Mouse (Mus musculus) heart, postnatal 0 days (tissue): ENCODE measurements around the gene Zc3h18. TPM values are rescaled to one million over a fixed set of nuclear protein-coding genes. Genes with fewer than 3 reads are reported as not detected.

Experiments
- ATAC-seq: fragments of 200-750 bp; cut with Nextera tagmentation; 2 replicates; pipeline ENCODE4 v1.8.0; 2017; ENCODE audit warnings: low read depth, moderate number of reproducible peaks, moderate library complexity; ENCODE audit not compliant: insufficient read depth
- DNase-seq: peaks from one replicate; pipeline ENCODE4 v3.0.0-alpha.2; 2016; ENCODE audit warnings: low spot score
- H3K27ac ChIP-seq: fragments of 300-500 bp; sonication (generic); 2 replicates; pipeline ENCODE4 v1.5.1; 2014; ENCODE audit warnings: low read depth, mild to moderate bottlenecking
- H3K27me3 ChIP-seq: fragments of 300-500 bp; sonication (generic); 2 replicates; pipeline ENCODE4 v1.6.1; 2014; ENCODE audit warnings: low read length, mixed read lengths; ENCODE audit not compliant: control insufficient read depth, insufficient read depth
- H3K36me3 ChIP-seq: fragments of 300-500 bp; sonication (generic); replicated peaks from 2 replicates; pipeline ENCODE4 v1.6.1; 2014; ENCODE audit warnings: low read length, mixed read lengths; ENCODE audit not compliant: control insufficient read depth, insufficient read depth
- H3K4me1 ChIP-seq: fragments of 300-500 bp; sonication (generic); 2 replicates; pipeline ENCODE4 v1.6.1; 2014; ENCODE audit warnings: antibody characterized with exemption; ENCODE audit not compliant: control insufficient read depth, insufficient read depth
- H3K4me2 ChIP-seq: fragments of 300-500 bp; sonication (generic); 2 replicates; pipeline ENCODE4 v1.6.1; 2014; ENCODE audit warnings: low read depth, mild to moderate bottlenecking, low read length, moderate library complexity
- H3K4me3 ChIP-seq: fragments of 300-500 bp; sonication (generic); 2 replicates; pipeline ENCODE4 v1.5.1; 2014; ENCODE audit warnings: low read depth, low read length
- H3K9ac ChIP-seq: fragments of 300-500 bp; sonication (generic); replicated peaks from 2 replicates; pipeline ENCODE4 v1.6.1; 2014; ENCODE audit warnings: low read depth, low read length, mixed read lengths
- H3K9me3 ChIP-seq: fragments of 300-500 bp; sonication (generic); replicated peaks from 2 replicates; pipeline ENCODE4 v1.6.1; 2016; ENCODE audit warnings: low read length; ENCODE audit not compliant: control insufficient read depth
- CTCF ChIP-seq: IDR thresholded peaks from 2 replicates; pipeline ENCODE4 v1.5.1; 2016; ENCODE audit warnings: antibody characterized with exemption, control low read depth, low read depth
- EP300 ChIP-seq: IDR thresholded peaks from 2 replicates; pipeline ENCODE4 v1.6.1; 2016; ENCODE audit warnings: antibody characterized with exemption, low read depth
- WGBS: fragments of 180-500 bp; shearing (Covaris S2); extraction: QIAGEN DNeasy Blood & Tissue Kit; methylation state at CpG from one replicate; pipeline ENCODE4 v1.1.7; 2014; 5-methylcytosine and 5-hydroxymethylcytosine counted together
- polyA plus RNA-seq: library from polyadenylated mRNA; unstranded; fragments of >200 nt; fragmentation: Nextera tagmentation; extraction: Ambion mirVana; gene quantifications from 2 replicates; pipeline ENCODE4 v1.2.1, GENCODE M21; 2015
- total RNA-seq: library from RNA; depleted of rRNA; stranded (reverse); fragments of >200 nt; gene quantifications from 2 replicates; pipeline ENCODE4 v1.2.3, GENCODE M21; 2014; ENCODE audit warnings: low replicate concordance

Zc3h18 gene
- total and polyA plus RNA-seq, 2 experiments from 2014 or later, result 14.4 to 23.1 TPM

- no peak for TF ChIP-seq CTCF
- no peak for TF ChIP-seq EP300
- peak overlapping the region; percentile 16; the same call in 1 of the 2 replicates for H3K27ac ChIP-seq
- 0% methylated on average over 12 of the region's 12 CpGs for WGBS
- peaks cover 7% of the 10 kb centered on the region for H3K4me1 ChIP-seq
- H3K9me3 ChIP-seq, result no peaks in the 10 kb centered on the region
- no peaks in the 10 kb centered on the region for H3K27me3 ChIP-seq
- ATAC-seq (no peak), DNase-seq (no peak)
- no peaks in the 10 kb centered on the region; the same call in 1 of the 2 replicates for H3K36me3 ChIP-seq
- peak overlapping the region; percentile 65 for H3K9ac ChIP-seq
- peak overlapping the region; percentile 61 for H3K4me3 ChIP-seq
- peak overlapping the region; percentile 91 for H3K4me2 ChIP-seq
Measured at GRCm38 (mm10) chr8:122442781-122443180, 66.4 kb downstream of the Zc3h18 start.

DNA sequence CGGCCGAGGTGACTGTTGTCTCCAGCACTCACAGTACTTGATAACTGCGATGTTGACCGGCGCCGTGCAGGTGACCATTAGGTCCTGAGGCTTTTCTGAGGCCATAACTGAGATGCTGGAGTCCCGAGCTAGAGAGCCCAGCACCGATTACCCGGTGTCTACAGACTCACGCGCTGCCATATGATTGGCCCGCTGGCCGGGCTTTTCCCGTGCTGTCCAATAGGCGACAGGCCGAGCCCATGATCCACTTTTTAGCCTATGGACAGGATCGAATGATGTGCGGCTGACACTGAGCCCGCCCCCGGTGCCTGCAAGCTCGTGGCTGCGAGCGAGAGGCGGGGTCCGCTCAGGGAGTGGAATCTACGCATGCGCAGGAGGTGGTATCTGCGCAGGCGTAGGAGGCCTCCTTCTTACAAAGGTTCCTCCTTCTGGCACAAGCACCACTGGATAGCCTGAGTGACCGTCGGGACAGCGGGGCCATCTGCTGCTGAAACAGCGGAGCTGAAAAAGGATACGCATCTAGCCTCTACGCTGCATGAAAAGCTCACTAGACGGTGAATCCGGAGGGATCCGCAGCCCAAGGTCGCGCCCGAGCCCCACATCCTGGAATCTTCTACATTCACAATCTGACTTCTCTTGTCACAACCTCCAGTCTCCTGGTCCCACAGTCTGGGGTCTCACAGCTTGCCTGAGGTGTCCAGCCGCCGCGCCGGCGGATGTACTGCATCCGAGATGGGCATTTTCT is 67.0 kb downstream of the Zc3h18 start, which contains the start of gene Mvd:
Gene Mvd (minus strand): TSS at position 161 of the 745 bp plus-strand sequence.
- 0% methylated on average over 47 of the region's 47 CpGs for WGBS
- ATAC-seq (peak; percentile 95), DNase-seq (peak; percentile 99)
- Histone ChIP-seq H3K36me3 (no peaks in the 10 kb centered on the region; the same call in 1 of the 2 replicates), H3K4me1 (peaks cover 7% of the 10 kb centered on the region), H3K9ac (peak within 1 kb of the TSS; percentile 65), H3K9me3 (no peaks in the 10 kb centered on the region), H3K4me2 (peak within 1 kb of the TSS; percentile 91), H3K27me3 (no peaks in the 10 kb centered on the region), H3K27ac (peak within 1 kb of the TSS; percentile 89), H3K4me3 (peak within 1 kb of the TSS; percentile 61)
- TF ChIP-seq EP300 (0 out of 2 replicates have a peak, but pooled peaks have one; percentile 43), CTCF (peak; percentile 52)

DNA sequence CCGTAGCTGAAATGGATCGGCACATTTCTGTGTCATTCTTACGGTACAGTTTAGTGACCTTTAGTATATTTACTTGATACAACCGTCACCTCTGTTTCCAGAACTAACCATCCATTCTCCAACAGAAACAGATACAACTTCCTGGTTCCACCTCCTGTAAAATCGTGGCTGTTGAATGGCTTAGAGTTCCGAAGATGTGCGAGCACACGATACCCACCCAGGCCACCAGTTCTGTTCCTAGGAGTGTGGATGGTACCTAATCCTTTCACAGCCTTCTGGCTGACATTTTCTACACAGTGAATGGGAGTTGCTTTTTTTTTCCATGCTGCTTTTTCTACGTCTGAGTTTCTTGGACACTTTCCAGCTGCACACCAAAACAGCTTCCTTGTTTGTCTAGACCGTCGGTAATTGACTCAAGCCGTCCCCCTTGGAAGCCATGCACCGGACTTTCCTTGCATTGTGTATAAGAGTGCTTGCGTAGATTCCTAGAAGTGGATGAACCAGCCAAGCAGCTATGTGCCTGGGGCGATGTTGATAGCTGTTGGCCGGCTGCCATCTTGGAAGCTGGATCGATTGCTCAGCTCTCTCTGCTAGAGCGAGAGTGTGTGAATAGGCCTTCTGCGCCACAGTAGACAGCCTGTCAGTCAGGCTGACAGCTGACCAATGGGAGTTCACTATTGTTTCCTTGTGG is 67.8 kb downstream of the Zc3h18 start:
- WGBS, result 2% methylated on average over 19 of the region's 19 CpGs

DNA sequence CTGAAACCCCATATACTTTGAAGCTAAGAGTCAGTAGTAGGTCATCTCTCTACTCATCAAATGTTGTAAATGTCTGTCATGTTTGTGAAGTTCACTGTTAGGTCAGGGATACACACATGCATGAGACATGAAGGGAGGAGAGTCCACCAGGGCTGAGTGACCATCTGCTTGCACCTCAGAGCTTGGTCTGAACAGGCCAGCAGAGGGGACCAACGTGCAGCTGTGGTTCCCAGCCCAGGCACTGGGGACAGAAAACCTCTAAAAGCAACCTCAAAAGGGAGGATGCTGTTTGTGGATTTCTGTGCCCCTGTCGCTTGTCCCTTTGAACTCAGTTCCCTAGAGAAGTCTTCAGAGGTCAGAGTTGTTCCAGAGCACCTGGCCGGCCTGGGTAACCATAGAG is 68.8 kb downstream of the Zc3h18 start:
- H3K9me3 ChIP-seq, result no peaks in the 10 kb centered on the region
- no peak for DNase-seq
- ATAC-seq, result no peak
- peak overlapping the region; percentile 91 for H3K4me2 ChIP-seq
- no peaks in the 10 kb centered on the region for H3K36me3 ChIP-seq
- H3K27me3 ChIP-seq, result no peaks in the 10 kb centered on the region
- 0 out of 2 replicates have a peak overlapping the region, but pooled peaks have one; percentile 2 for H3K9ac ChIP-seq
- H3K4me3 ChIP-seq, result no peak overlapping the region
- peak; percentile 52 for TF ChIP-seq CTCF
- no peak for TF ChIP-seq EP300
- peak overlapping the region; percentile 89 for H3K27ac ChIP-seq
- H3K4me1 ChIP-seq, result peaks cover 8% of the 10 kb centered on the region
- 47% methylated on average over 3 of the region's 3 CpGs for WGBS

More for the DNA sequence above, 67.8 kb downstream of the Zc3h18 start:
- ATAC-seq, result peak; percentile 45
- no peaks in the 10 kb centered on the region for H3K9me3 ChIP-seq
- peak; percentile 84 for DNase-seq
- H3K9ac ChIP-seq, result peak overlapping the region; percentile 58
- H3K27ac ChIP-seq, result peak overlapping the region; percentile 89
- peaks cover 7% of the 10 kb centered on the region for H3K4me1 ChIP-seq
- H3K27me3 ChIP-seq, result no peaks in the 10 kb centered on the region
- TF ChIP-seq EP300, result no peak
- TF ChIP-seq CTCF, result no peak
- H3K4me3 ChIP-seq, result peak overlapping the region; percentile 61
- H3K36me3 ChIP-seq, result no peaks in the 10 kb centered on the region
- H3K4me2 ChIP-seq, result peak overlapping the region; percentile 91

GRCm38 (mm10) chr8:122451161-122451703 is 74.8 kb downstream of the Zc3h18 start:
- H3K36me3 ChIP-seq, result no peaks in the 10 kb centered on the region
- H3K4me2 ChIP-seq, result peak overlapping the region; percentile 6
- H3K9ac ChIP-seq, result no peak overlapping the region
- no peaks in the 10 kb centered on the region for H3K9me3 ChIP-seq
- H3K27me3 ChIP-seq, result no peaks in the 10 kb centered on the region
- 29% methylated on average over 7 of the region's 7 CpGs for WGBS
- H3K4me1 ChIP-seq, result peaks cover 16% of the 10 kb centered on the region
- H3K4me3 ChIP-seq, result no peak overlapping the region
- peak; percentile 32 for TF ChIP-seq CTCF
- 0 out of 2 replicates have a peak, but pooled peaks have one; percentile 19 for TF ChIP-seq EP300
- peak overlapping the region; percentile 82 for H3K27ac ChIP-seq
- peak; percentile 86 for ATAC-seq
- DNase-seq, result peak; percentile 73
